Comparison of ENCODE assay signal across 8 mouse cellular contexts in genomic region chr7:99249582-99249911, GRCm38 (mm10). TPM values are rescaled to one million over a fixed set of nuclear protein-coding genes. Genes with fewer than 3 reads are reported as not detected.
DNase-seq lines count a peak whose midpoint lies in the region; ATAC-seq lines count a peak whose summit lies in the region.

No protein-coding gene starts in this region.

- intact Hi-C loops in heart, postnatal 36 days (cut with DNase I): loop anchor here (5.0 kb wide), 2 partner anchors 142 to 203 kb away; no protein-coding TSS in a partner anchor

- H3K4me3 ChIP-seq in embryonic facial prominence, embryonic 11.5 days (ENCODE audit: low read depth, low read length): no peak overlapping the region

- DNase-seq in heart, adult 18-20 months: peak; percentile 55 to 74
- no peak for DNase-seq in heart, adult 11 months
- DNase-seq in ZHBTc4 (ENCODE audit: low read depth, low spot score): peak; percentile 84
- peak; percentile 94 for DNase-seq in embryonic facial prominence, embryonic 11.5 days (ENCODE audit: low spot score)
- DNase-seq in heart, postnatal 36 days: peak; percentile 37 to 55
- peak; percentile 36 for DNase-seq in layer of hippocampus, adult 9-11 months
- DNase-seq in mesoderm, embryonic 11.5 days (ENCODE audit: low read depth, low spot score): peak; percentile 80
- DNase-seq in splenic B cell, adult 2 months (ENCODE audit: low read depth, low spot score): peak; percentile 56

- H3K4me2 ChIP-seq in embryonic facial prominence, embryonic 11.5 days (ENCODE audit: low read depth, low read length): peak overlapping the region; percentile 57

- no peak overlapping the region for H3K9ac ChIP-seq in embryonic facial prominence, embryonic 11.5 days (replicated peaks; ENCODE audit: low read length)

- WGBS in embryonic facial prominence, embryonic 11.5 days: 4% methylated on average over 10 of the region's 10 CpGs

- no peaks in the 10 kb centered on the region for H3K36me3 ChIP-seq in embryonic facial prominence, embryonic 11.5 days (replicated peaks; ENCODE audit: control insufficient read depth, insufficient read depth, low read depth, low read length)
- no peaks in the 10 kb centered on the region for H3K36me3 ChIP-seq in splenic B cell, adult 2 months (ENCODE audit: control insufficient read depth, insufficient read depth, low read length, poor library complexity, severe bottlenecking)

- no peaks in the 10 kb centered on the region for H3K9me3 ChIP-seq in embryonic facial prominence, embryonic 11.5 days (replicated peaks; ENCODE audit: control insufficient read depth, low read length)

- peak; percentile 53; the same call in 1 of the 2 replicates for ATAC-seq in embryonic facial prominence, embryonic 11.5 days (replicated peaks; ENCODE audit: insufficient number of reproducible peaks, low FRiP score, low TSS enrichment, low read depth)

- 0 out of 2 replicates have a peak, but pooled peaks cover 3% of the 10 kb centered on the region for H3K27me3 ChIP-seq in embryonic facial prominence, embryonic 11.5 days (ENCODE audit: control insufficient read depth, insufficient read depth, low read length)
- no peaks in the 10 kb centered on the region for H3K27me3 ChIP-seq in splenic B cell, adult 2 months (ENCODE audit: control insufficient read depth, insufficient read depth, low read length, poor library complexity, severe bottlenecking)

- no peak overlapping the region for H3K27ac ChIP-seq in embryonic facial prominence, embryonic 11.5 days (replicated peaks; ENCODE audit: low read depth, low read length)

- H3K4me1 ChIP-seq in embryonic facial prominence, embryonic 11.5 days (ENCODE audit: control insufficient read depth, insufficient read depth, low read length): no peaks in the 10 kb centered on the region

RNA-seq across cellular contexts. Expression of gene Mogat2, which starts 11.1 kb away (rescaled TPM):
- not detected for total RNA-seq in heart, adult 18-20 months (2021)
- 12.5 and 14.7 TPM in 2 replicates for polyA plus RNA-seq in embryonic facial prominence, embryonic 11.5 days (2014; fragmentation: Nextera tagmentation; extraction: Ambion mirVana)
- not detected for total RNA-seq in heart, postnatal 36 days (2021)

RNA-seq across cellular contexts. Expression of gene Map6, which starts 17.7 kb away (rescaled TPM):
- total RNA-seq in heart, adult 18-20 months (2021): 1 to 10 TPM; 3.7 to 5.1 TPM
- polyA plus RNA-seq in embryonic facial prominence, embryonic 11.5 days (2014; fragmentation: Nextera tagmentation; extraction: Ambion mirVana): 8.9 and 11.5 TPM in 2 replicates
- total RNA-seq in heart, postnatal 36 days (2021): 1 to 10 TPM; 2.9 to 3.3 TPM
